Mouse (Mus musculus) adrenal gland (tissue): Measurements from ENCODE around the gene Eif4g3.

Experiments used
- intact Hi-C: fragments of 180-260 bp; cut with DNase I; formaldehyde crosslinking; loops from one replicate; pipeline ENCODE4 v1.15.1; 2025

The Eif4g3 gene

DNA sequence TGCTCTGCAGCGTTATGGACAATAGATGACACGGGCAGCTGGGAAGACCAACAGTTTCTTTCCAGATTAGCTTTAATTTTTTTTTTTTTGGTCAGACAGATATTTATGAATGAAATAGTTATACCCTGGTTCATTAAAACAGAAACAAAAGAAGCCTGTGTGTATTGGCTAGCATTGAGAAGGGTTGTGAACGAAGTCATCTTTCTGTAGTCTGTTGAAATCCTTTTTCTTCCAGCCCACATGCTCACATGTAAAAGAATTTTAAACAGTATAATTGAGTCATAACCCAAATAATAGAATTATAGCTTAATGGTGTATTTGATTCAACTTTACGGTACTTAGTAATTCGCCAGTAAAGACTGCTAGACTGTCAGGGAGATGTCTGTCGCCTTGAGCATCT, 28.8 kb downstream of the Eif4g3 start:
- intact Hi-C loops: no loop called here

DNA sequence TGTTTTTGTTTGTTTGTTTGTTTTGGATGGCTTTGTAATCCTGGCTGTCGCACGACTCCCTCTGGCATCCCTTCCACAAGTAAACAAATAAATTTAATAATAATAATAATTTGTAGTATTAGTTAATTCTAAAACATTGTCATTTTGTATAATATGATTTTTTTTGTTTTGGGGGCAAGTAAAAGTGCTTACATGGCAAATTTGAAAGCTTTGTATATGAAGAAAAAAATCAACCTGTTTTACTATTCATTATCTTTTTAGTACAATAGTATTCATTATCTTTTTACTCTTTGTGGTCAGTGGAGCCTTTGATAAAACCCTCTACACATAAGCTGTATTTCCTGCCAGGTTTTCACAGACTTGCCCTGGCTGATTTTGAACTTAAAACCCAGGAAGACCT, 29.9 kb downstream of the Eif4g3 start:
- intact Hi-C loops: no loop called here

DNA sequence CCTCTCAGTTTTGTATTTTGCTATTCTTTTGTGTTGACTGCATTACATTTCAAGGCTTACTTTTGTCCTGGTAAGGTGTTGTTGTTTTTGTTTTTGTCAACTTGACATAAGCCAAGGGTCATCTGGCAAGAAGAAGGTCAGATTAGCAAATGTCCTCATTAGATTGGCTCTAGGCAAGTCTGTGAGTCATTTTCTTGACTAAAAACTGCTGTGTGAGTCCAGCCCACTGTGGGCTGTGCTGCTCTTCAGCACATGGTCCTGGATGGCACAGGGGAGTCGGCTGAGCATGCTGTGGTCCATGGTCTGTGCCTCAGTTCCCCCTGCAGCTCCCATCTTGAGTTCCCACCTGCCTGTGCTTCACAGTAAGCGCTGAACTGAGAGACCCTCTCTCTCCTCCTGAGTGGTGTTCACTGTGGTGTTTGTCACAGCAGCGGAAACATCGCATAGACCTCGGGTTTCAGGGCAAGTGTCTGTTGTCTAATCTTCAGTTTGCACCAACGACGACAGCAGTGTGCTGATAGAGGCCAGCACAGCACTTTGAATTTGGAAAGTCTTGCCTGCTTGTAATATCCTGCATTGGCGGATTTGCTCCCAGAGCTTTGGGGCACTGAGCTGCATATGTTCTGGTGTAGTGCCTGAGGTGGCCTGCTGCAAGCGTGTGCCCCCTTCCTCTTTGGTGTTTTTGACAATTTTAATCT, 30.7 kb downstream of the Eif4g3 start:
- intact Hi-C loops: no loop called here

DNA sequence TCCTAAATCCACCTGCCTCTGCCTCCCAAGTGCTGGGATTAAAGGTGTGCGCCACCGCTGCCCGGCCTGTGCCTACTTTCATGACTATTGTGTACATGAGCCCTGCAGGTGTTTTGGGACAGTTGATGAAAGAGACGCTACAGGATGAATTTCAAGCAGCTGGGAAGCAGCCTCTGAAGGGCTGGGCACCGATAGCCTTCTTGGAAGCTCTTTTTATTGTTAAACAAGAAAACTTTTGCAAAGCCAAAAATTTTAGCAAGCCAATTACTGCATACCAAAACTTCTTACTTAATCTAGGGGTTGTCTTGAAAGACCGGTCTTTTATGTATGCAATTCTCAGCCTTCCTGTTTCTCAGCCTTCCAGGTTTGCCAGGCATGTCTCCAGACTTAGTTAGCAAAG, 36.3 kb downstream of the Eif4g3 start:
- intact Hi-C loops: no loop called here

DNA sequence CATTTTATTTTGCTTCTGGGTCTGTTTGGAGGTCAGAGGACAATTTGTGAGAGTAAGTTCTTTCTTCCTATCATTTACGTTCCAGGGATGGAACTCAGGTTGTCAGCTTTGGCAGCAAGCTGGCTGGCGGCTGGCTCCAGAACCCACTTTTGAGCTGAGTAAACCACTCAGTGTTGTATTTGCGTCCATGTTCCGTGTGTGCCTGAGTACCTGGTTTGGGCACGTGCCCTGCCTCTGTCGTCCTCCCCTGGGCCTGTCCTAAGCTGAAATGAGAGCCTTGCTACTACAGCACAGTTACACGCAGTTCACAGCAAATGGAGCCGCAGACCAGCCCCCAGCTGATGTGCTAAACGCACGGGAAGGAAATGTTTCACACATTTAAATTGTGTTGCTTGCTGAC, 39.0 kb downstream of the Eif4g3 start:
- intact Hi-C loops: loop anchor here (10.0 kb wide), 1 partner anchor 67 kb away; no protein-coding TSS in a partner anchor

DNA sequence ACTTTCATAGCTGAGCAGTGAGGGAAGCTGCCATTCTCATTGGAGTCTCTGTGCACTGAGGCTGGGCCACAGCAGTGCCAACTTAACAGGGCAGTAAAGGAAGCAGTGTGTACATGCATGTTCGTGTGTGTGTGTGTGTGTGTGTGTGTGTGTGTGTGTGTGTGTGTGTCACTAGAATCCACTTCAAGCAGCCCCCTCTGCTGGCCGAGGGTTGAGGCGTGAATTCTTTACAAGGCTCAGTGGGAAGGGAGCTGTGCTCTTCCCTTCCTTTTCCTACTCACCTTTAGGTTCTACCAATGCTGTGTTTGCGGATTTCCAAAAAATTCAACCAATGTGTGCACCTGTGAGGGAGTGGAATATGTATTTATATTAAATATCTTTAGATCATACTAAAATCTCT, 41.0 kb downstream of the Eif4g3 start:
- intact Hi-C loops: loop anchor here (10.0 kb wide), 1 partner anchor 69 kb away; no protein-coding TSS in a partner anchor

DNA sequence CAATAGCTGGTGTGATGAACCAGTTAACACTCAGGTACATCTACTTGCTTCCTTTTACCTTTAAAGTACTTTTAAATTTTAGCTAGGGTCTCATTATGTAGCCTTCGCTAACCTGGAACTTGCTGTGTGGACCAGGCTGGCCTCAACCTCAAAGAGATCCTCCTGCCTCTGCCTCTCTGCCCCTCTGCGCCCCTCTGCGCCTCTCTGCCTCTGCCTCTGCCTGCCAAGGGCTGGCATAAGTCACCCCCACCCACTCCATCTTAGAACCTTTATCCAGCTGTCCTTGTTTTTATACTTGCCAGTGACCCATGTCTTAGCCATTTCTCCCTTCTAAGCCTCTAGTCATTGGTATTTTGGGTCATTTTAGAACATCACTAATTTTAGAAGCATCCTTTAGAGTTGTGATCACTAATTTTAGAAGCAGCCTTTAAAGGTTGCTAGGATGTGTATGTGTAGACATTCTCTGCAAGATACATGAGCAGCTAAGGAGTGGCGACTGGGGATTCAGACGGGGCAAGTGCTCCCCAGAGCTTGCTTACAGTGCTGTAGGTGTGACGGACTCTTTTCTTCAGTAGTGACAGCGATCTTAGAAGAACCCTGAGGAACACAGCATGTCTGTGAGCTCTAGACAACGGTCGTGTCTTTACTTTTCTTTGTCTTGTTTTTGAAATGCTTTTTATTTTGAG, 42.8 kb downstream of the Eif4g3 start:
- intact Hi-C loops: loop anchor here (10.0 kb wide), 1 partner anchor 71 kb away; no protein-coding TSS in a partner anchor

DNA sequence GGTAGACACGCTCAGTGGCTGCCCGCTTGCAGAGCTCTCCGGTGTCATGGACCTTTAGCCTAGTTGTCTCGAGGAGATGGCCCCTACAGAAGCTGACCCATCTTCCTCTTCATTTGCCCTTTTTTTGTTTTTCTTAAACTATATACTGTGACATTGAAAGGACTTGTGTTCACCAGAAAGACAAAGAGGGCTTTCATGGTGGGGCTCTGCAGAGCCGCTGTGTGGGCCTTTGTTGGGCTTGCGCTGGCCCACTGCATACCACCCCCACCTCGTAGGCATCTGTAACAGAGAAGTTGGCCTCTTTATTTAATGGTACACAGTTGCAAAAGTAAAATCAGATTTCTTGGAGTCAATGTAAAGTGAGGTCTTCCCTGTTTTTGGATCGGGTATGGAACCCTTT, 44.3 kb downstream of the Eif4g3 start:
- intact Hi-C loops: loop anchor here (10.0 kb wide), 1 partner anchor 72 kb away; no protein-coding TSS in a partner anchor

DNA sequence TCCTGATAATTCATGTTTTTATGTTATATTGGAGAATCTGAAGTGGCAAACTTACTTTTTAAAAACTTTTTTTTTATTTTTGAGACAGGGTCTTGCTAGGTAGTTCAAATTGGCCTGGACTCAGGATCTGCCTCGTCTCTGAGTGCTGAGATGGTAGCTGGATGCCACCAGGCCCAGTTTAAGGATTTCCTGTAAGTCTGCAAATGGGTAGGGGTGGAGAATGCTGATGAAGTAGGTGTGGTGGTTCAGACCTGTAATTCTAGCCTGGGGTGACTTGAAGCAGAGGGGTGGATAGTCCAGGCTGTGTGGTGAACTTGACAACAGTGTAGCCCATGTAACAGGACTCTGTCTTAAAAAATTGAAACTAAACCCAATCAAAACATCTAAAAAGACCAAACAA, 45.1 kb downstream of the Eif4g3 start:
- intact Hi-C loops: loop anchor here (10.0 kb wide), 1 partner anchor 73 kb away; no protein-coding TSS in a partner anchor

DNA sequence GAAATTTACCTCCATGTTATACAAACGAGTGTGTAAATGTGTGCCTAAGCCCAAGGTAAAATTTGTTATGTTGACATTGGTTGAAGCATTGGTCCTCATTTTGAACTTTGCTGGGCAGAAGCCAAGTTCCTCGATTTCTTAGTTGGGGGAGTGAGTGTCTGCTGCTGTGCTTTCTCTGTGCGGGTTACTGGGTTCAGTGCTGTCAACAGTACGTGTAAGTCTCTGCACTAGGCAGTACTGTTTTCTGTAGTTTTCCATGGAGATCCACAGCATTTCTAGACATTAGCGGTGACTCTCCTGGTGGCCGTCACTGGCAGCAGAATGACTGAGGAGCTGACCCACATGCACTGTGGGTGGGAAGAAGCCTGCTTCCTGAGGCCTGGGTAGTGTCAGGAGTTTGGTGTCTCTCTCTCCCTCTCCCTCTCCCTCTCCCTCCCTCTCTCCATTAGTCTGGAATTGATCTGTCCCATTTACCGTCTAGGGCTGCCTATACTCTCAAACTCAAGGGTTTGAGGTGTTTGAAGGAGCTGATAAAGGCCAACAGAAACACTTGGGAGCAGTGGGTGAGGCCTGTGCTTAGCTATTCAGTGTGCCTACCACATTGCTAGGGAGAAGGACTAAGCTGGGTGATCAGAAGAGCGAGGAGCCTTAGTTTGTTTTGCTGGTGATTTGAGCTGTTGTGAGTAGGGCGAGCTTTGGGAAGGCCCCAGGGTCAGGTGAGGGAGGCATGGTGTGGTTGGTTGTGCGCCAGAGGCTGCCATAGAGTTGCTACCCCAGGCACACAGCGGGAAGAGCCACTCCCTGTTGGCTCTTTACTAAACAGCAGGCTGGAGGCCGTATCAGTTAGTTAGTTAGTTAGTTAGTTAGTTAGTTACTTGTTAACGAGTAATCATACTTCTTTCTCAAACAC, 45.8 kb downstream of the Eif4g3 start:
- intact Hi-C loops: loop anchor here (10.0 kb wide), 1 partner anchor 74 kb away; no protein-coding TSS in a partner anchor

DNA sequence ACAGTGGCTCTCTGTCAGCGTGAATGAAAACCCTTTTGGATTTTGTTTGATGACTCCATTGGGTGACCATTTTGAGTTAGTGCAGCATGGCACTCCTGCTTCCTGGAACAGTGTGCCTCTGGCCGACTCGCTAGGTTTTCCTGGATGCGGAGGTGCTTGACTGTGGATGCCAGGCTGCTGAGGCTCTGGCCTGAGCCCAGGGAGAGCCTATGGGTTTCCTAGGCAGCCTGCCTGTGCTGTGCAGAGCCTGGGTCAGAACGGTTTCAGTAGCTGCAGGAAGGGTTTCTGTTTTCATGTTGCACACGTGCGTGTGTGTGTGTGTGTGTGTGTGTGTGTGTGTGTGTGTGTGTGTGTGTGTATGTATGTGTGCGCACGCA, 46.4 kb downstream of the Eif4g3 start:
- intact Hi-C loops: loop anchor here (10.0 kb wide), 1 partner anchor 74 kb away; no protein-coding TSS in a partner anchor

DNA sequence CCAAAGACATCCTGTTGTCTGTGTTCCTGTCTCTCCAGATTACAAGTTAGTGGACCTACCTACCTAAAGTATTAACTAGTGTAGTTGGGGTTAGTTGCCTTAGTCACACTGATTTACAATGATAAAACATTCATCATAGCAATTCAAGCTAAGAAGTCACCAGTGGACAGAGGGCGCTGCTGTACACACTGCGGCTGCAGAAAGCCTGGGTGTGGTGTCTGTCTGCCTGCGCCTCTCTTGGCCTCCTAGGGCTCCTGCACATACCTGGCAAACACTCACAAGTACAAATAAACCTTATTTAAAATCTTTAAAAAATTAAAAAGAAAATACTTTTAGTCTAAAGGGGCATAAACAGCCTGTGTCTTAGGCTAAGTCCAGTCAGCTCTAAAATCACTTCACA, 47.8 kb downstream of the Eif4g3 start:
- intact Hi-C loops: no loop called here

DNA sequence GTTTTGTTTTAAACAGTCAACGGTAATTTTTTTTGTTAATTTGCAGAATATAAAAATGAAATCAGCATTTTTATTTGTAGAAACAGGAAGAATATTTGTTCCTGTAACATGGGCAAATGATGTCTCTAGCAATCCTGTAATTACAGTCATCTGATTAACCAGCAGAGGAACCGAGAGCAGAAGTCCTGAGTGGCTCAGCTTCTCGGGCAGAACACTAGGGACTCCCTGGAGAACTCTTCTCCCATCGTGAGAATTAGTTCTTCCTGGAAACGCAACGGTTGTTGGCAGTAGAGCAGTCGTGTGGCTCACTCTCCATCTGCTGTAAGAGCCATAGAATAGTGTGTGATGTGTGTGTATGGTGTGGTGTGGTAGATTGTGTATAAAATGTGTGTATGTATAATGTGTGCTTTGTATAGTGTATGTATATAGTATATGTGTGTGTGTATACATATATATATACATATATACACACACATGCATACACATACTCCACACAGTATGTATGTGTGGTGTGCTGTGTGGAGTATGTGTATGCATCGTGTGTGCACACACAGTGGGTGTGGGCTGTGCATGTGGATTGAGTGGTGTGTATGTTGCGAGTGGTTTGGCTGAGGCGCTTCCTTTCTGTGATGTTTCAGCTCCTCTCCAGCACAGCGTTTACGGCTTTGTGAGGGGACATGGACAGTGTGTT, 48.9 kb downstream of the Eif4g3 start:
- intact Hi-C loops: no loop called here

DNA sequence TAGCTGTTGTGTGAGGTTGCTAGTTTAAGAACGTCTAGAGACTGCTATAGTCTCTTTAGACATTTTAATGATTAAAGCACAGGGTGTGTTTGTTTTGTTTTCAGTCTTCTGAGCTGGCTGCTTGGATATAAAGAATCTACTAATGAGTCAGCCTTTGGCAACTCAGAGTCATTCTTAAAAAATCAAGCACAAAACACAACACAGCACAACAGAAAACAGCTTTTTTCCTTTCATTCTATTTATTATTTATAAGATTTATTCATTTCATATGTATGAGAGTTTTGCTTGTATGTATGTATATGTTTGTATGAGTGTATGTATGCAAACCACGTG, 49.4 kb downstream of the Eif4g3 start:
- intact Hi-C loops: no loop called here

DNA sequence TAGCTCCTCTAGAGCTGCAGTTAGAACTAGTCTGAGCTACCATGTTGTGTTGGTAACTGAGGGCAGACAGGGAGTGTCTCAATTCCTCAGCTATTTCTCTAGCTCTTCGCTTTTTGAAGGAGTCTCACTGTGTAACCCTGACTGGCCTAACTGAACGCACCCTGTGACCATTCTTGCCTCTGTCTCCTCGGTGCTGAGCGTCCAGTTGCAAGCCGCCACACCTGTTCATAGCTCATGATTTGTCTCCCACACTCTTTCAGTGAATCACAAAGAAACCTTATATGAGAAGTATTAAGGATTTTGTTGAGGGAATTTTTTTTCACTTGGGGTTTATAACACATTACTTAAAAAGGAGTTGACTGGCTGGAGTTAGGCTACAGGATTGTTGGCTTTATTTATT, 49.8 kb downstream of the Eif4g3 start:
- intact Hi-C loops: no loop called here

DNA sequence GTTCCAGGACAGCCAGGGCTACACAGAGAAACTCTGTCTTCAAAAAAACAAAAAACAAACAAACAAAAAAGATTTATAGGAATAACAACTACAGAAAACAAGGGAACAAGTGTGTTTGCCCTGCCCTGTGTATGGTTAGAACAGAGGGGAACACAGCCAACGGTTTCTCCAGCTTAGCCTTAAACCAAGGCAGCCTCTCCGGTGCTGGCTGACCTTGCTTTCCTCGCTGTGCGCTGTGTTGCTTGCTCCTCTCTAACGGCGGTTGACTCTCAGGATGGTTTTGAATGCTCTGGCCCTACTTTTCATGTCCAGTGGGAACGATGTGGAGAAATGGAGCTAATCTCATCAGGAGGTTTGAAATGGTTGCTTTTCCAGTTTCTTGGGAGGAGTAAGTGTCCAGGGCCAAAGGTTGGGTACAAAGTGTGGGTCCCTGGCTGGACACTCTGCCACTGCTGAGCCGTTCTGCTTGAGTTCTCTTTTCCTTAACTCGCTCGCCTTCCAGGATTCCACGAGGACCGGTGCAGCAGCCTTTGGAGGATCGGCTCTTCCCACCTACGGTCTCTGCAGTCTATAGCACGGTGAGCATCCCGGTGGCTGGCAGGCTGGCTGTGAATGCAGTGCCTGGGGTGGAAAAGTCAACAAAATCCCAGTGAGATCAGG, 52.1 kb downstream of the Eif4g3 start:
- intact Hi-C loops: no loop called here

DNA sequence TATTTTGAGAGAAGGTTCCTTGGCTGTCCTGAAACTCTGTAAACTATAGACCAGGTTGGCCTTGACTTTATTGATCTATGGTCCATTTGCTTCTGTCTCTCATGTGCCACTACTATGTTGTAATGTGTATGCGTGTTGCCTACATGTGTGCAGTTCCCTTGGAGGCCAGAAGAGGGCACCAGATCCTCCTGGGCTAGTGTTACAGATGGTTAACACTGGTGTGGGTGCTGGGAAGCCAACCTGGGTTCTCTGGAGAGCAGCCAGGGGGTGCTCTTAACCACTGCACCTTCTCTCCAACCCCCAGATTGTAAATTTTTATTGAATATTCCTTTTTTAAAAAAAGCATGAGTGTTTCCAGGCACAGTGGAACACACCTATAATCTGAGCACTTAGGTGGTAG, 53.0 kb downstream of the Eif4g3 start:
- intact Hi-C loops: no loop called here

DNA sequence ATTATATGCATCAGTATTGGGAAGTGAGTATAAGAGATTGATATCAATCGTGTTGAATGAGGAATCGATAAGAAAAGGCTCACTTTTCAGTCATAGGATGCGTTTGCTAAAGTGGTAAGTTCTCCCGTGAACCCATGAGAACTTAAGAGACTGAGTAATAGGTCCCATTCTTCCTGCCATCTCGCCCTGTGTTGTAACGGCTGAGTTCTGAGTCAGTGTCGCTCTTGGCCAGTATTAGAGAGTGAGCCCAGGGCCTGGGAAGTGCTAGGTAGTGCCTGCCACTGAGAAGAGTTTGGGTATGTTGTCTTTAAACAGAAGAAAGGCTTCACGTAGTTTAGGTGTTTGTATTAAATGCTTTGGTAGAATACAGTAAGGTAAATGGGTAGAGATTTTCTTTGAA, 53.5 kb downstream of the Eif4g3 start:
- intact Hi-C loops: no loop called here

DNA sequence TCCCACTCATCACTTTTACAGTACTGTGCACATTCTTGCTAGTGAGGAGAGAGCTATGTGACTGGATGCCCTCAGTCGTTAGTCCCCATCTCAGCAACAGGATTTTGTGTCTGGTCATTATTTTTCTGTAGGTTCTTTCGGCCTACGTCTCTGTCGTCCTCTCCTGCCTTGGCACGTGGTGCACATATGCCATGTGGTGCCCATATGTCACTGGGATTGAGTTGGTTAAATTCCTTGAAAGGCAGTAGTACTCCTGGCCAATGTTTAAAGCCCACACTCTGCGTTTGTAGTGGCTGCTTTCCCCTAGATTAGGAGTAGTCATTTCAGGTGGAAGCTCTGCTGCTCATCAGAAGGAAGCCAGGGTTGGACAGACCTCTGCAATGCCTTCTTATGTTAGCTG, 56.7 kb downstream of the Eif4g3 start:
- intact Hi-C loops: no loop called here

DNA sequence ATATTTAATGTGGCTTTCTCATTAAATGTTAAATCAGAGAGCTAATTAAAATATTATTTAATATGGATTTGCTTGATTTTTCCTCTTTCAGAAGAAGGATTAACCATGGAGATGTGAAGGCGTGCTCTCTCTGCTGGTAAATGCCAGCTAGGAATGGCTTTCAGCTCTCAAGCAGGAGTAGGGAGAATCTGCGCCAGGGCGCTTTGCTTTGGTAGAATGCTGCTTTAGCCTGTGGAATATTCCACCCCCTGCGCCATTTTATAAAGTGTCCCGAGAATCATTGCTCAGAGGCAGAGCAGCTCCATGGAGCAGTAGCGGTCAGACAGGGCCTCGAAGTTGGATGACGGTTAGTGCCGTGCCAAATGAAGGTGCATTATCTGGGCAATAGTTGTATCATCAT, 58.7 kb downstream of the Eif4g3 start:
- intact Hi-C loops: no loop called here

DNA sequence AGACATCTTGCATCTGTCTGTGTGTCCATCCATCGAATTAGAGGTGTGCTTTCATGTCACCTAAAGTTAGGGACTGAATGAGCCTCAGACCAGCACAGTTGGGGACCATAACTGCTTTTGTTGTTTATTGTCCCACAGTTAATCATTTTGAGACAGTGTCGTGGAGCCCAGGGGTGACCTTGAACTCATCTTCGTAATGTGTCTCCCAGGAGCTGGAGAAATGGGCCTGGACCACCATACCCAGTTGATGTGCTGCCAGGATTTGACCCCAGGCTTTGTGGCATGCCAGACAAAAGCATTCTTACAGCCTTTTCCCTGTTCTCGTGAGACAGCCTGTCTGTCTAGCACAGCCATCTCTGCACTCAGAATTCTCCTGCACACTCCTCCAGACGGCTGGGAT, 63.8 kb downstream of the Eif4g3 start:
- intact Hi-C loops: no loop called here
